Mouse (Mus musculus): ENCODE data around the gene Arhgap10. TPM values are rescaled to one million over a fixed set of nuclear protein-coding genes. Genes with fewer than 3 reads are reported as not detected.

Gene Arhgap10
- polyA plus RNA-seq, 1 experiment: 0.32 TPM

DNA sequence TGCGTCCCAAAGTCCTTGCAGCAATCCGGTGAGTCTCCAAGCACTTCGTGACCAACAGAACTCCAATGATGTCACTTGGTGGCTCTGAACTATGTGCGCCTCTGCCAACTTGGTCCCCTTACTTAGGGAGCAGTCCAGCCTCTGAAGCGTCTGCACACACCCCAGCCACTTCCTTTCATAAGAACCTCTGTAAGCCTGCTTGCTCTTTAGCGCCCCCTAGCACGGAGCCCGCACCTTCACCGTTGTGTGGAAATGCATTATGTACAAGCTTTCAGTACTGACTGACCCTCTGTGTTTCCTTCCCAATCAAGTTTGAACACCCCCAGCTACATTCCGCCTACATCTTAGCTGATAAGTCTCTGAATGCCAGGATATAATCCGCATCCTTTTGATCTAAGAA lies 138.5 kb downstream of the Arhgap10 start:
- no peak overlapping the region for H3K4me3 ChIP-seq (replicated peaks)
- H3K27me3 ChIP-seq (ENCODE audit: control insufficient read depth): no peaks in the 10 kb centered on the region
- TF ChIP-seq TAL1 (IDR thresholded peaks at IDR 0.05; ENCODE audit: low read length): no peak
- no peak for TF ChIP-seq GATA1 (IDR thresholded peaks at IDR 0.05; ENCODE audit: low read length)
- no peaks in the 10 kb centered on the region for H3K9me3 ChIP-seq (ENCODE audit: control insufficient read depth, low read length)
- H3K4me1 ChIP-seq (ENCODE audit: control insufficient read depth): no peaks in the 10 kb centered on the region
- H3K36me3 ChIP-seq (ENCODE audit: control insufficient read depth): peaks cover 3% of the 10 kb centered on the region; the same call in 1 of the 2 replicates

GRCm38 (mm10) chr8:77376451-77376853 lies 141.3 kb downstream of the Arhgap10 start:
- Histone ChIP-seq H3K4me3 (replicated peaks) (no peak overlapping the region), H3K9me3 (ENCODE audit: control insufficient read depth, low read length) (no peaks in the 10 kb centered on the region), H3K27me3 (ENCODE audit: control insufficient read depth) (no peaks in the 10 kb centered on the region), H3K4me1 (ENCODE audit: control insufficient read depth) (no peaks in the 10 kb centered on the region), H3K36me3 (ENCODE audit: control insufficient read depth) (no peaks in the 10 kb centered on the region; the same call in 1 of the 2 replicates)
- TF ChIP-seq TAL1 (IDR thresholded peaks at IDR 0.05; ENCODE audit: low read length) (no peak), GATA1 (IDR thresholded peaks at IDR 0.05; ENCODE audit: low read length) (no peak)

DNA sequence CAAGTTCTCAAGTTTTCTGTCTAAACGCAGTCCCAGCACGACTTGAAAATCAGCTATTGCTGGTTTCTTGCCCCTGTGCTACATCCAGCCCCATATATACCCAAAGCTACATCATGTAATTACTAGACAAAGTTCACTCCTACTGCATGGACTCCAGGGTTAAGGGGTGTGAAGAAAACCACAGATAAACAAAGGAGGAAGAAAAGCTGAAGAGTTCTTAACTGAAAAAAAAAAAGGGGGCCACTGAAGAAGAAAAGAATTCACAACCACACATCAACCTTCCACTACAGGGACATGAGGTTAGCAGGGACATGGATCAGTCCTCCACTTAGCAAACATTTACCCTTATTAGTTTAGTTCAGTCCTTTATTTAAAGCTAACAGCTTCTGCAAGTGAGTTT lies 141.8 kb downstream of the Arhgap10 start:
- Histone ChIP-seq H3K9me3 (ENCODE audit: control insufficient read depth, low read length) (no peaks in the 10 kb centered on the region), H3K4me1 (ENCODE audit: control insufficient read depth) (no peaks in the 10 kb centered on the region), H3K27me3 (ENCODE audit: control insufficient read depth) (no peaks in the 10 kb centered on the region), H3K36me3 (ENCODE audit: control insufficient read depth) (no peaks in the 10 kb centered on the region; the same call in 1 of the 2 replicates), H3K4me3 (replicated peaks) (no peak overlapping the region)
- TF ChIP-seq TAL1 (IDR thresholded peaks at IDR 0.05; ENCODE audit: low read length) (no peak), GATA1 (IDR thresholded peaks at IDR 0.05; ENCODE audit: low read length) (no peak)

DNA sequence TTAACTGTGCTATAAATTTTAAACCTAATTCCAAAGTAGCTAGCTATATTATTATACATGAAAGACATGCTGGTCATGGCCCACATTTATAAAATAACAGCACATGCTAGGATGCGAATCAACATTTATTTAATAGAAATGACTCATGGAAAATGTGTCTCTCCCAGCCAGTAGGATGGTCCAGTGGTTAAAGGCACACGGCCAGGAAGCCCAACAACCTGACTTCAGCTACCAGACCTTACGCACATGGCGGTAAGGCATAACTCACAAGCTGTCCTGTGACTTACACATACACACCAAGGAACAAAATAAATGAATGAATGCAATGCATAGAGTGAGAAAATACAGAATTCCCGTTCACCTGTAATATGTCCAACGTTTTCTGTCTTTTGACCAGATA lies 146.7 kb downstream of the Arhgap10 start:
- no peaks in the 10 kb centered on the region for H3K4me1 ChIP-seq (ENCODE audit: control insufficient read depth)
- H3K27me3 ChIP-seq (ENCODE audit: control insufficient read depth): no peaks in the 10 kb centered on the region
- no peaks in the 10 kb centered on the region for H3K9me3 ChIP-seq (ENCODE audit: control insufficient read depth, low read length)
- no peaks in the 10 kb centered on the region; the same call in 1 of the 2 replicates for H3K36me3 ChIP-seq (ENCODE audit: control insufficient read depth)
- TF ChIP-seq TAL1 (IDR thresholded peaks at IDR 0.05; ENCODE audit: low read length) (no peak), GATA1 (IDR thresholded peaks at IDR 0.05; ENCODE audit: low read length) (no peak)
- no peak overlapping the region for H3K4me3 ChIP-seq (replicated peaks)

DNA sequence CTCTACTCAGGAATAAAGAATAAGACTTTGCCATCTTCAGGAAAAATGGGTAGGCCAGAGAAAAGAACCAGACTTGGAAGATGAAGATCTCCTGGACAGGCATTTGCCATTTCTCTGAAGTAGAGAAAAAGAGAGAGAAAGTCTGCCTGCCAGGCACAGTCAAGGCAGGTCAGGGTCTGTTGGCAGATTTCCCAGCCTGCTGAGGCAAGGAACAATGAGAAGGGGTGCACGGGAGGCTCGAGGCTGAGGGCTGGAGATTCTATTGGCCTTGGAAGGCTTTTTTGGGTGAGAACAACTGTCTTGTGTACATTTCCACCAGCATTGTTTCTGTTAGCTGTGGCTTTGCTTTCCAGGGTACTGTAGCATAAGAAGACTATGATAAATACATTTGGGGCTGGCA lies 147.4 kb downstream of the Arhgap10 start:
- H3K4me1 ChIP-seq (ENCODE audit: control insufficient read depth): no peaks in the 10 kb centered on the region

GRCm38 (mm10) chr8:77369671-77370070 lies 148.1 kb downstream of the Arhgap10 start:
- H3K36me3 ChIP-seq (ENCODE audit: control insufficient read depth): no peaks in the 10 kb centered on the region
- H3K4me1 ChIP-seq (ENCODE audit: control insufficient read depth): no peaks in the 10 kb centered on the region
- no peaks in the 10 kb centered on the region for H3K27me3 ChIP-seq (ENCODE audit: control insufficient read depth)
- no peaks in the 10 kb centered on the region for H3K9me3 ChIP-seq (ENCODE audit: control insufficient read depth, low read length)
- TF ChIP-seq TAL1 (IDR thresholded peaks at IDR 0.05; ENCODE audit: low read length) (no peak), GATA1 (IDR thresholded peaks at IDR 0.05; ENCODE audit: low read length) (no peak)
- no peak overlapping the region for H3K4me3 ChIP-seq (replicated peaks)

More for the DNA sequence above, 147.4 kb downstream of the Arhgap10 start:
- Histone ChIP-seq H3K9me3 (ENCODE audit: control insufficient read depth, low read length) (no peaks in the 10 kb centered on the region), H3K27me3 (ENCODE audit: control insufficient read depth) (no peaks in the 10 kb centered on the region), H3K36me3 (ENCODE audit: control insufficient read depth) (no peaks in the 10 kb centered on the region; the same call in 1 of the 2 replicates), H3K4me3 (replicated peaks) (no peak overlapping the region)
- no peak for TF ChIP-seq TAL1 (IDR thresholded peaks at IDR 0.05; ENCODE audit: low read length)
- no peak for TF ChIP-seq GATA1 (IDR thresholded peaks at IDR 0.05; ENCODE audit: low read length)

GRCm38 (mm10) chr8:77367091-77367490 lies 150.7 kb downstream of the Arhgap10 start:
- Histone ChIP-seq H3K27me3 (ENCODE audit: control insufficient read depth) (no peaks in the 10 kb centered on the region), H3K9me3 (ENCODE audit: control insufficient read depth, low read length) (no peaks in the 10 kb centered on the region), H3K4me3 (replicated peaks) (no peak overlapping the region), H3K4me1 (ENCODE audit: control insufficient read depth) (no peaks in the 10 kb centered on the region), H3K36me3 (ENCODE audit: control insufficient read depth) (no peaks in the 10 kb centered on the region)
- TF ChIP-seq GATA1 (IDR thresholded peaks at IDR 0.05; ENCODE audit: low read length): no peak
- TF ChIP-seq TAL1 (IDR thresholded peaks at IDR 0.05; ENCODE audit: low read length): no peak

DNA sequence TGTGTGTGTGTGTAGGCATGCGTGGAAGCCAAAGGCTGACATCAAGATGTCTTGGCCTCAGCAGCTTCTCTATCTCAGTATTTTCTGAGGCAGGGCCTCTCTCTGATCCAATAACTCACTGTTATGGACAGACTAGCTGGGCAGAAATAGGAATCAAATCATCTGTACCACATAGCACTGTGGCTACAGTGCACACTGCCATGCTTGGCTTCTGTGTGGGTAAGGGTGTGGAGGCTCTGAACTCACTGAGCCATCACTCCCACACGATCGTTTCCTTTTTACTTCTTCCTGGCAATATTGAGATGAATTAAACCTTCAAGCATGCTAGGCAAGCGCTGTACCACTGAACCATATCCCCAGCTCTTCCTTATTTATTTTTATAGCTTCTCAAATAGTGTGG lies 151.3 kb downstream of the Arhgap10 start:
- no peaks in the 10 kb centered on the region for H3K9me3 ChIP-seq (ENCODE audit: control insufficient read depth, low read length)
- H3K27me3 ChIP-seq (ENCODE audit: control insufficient read depth): no peaks in the 10 kb centered on the region
- no peaks in the 10 kb centered on the region for H3K36me3 ChIP-seq (ENCODE audit: control insufficient read depth)
- no peak overlapping the region for H3K4me3 ChIP-seq (replicated peaks)
- TF ChIP-seq TAL1 (IDR thresholded peaks at IDR 0.05; ENCODE audit: low read length): no peak
- no peak for TF ChIP-seq GATA1 (IDR thresholded peaks at IDR 0.05; ENCODE audit: low read length)
- no peaks in the 10 kb centered on the region for H3K4me1 ChIP-seq (ENCODE audit: control insufficient read depth)

- Histone ChIP-seq H3K9me3 (ENCODE audit: control insufficient read depth, low read length) (no peaks in the 10 kb centered on the region), H3K4me1 (ENCODE audit: control insufficient read depth) (no peaks in the 10 kb centered on the region), H3K4me3 (replicated peaks) (no peak overlapping the region), H3K36me3 (ENCODE audit: control insufficient read depth) (no peaks in the 10 kb centered on the region), H3K27me3 (ENCODE audit: control insufficient read depth) (no peaks in the 10 kb centered on the region)
- TF ChIP-seq TAL1 (IDR thresholded peaks at IDR 0.05; ENCODE audit: low read length) (no peak), GATA1 (IDR thresholded peaks at IDR 0.05; ENCODE audit: low read length) (no peak)
Measured at GRCm38 (mm10) chr8:77365990-77366389, 151.8 kb downstream of the Arhgap10 start.

DNA sequence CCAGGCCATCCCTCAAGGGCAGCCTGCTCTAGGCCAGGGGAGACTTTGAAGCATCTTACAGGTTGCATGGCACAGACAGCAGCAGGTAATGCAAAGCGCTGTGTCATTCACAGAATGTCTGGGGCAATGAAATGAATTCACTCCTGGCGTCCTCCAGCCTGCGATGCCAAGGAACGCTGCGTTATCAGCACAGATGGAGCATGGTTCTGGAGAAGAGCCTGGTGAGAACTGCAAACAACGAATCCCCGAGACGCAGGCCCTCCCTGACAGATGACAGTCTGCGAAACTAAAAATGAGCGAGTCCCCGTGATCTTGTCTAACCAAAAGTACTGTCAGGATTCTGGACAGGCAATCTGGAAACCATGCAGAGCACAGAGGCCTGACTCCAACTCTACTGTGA lies 153.3 kb downstream of the Arhgap10 start:
- no peaks in the 10 kb centered on the region for H3K36me3 ChIP-seq (ENCODE audit: control insufficient read depth)
- TF ChIP-seq TAL1 (IDR thresholded peaks at IDR 0.05; ENCODE audit: low read length): no peak
- TF ChIP-seq GATA1 (IDR thresholded peaks at IDR 0.05; ENCODE audit: low read length): no peak
- H3K4me3 ChIP-seq (replicated peaks): no peak overlapping the region
- H3K4me1 ChIP-seq (ENCODE audit: control insufficient read depth): no peaks in the 10 kb centered on the region
- no peaks in the 10 kb centered on the region for H3K9me3 ChIP-seq (ENCODE audit: control insufficient read depth, low read length)
- no peaks in the 10 kb centered on the region for H3K27me3 ChIP-seq (ENCODE audit: control insufficient read depth)
